Mouse (Mus musculus) large intestine, adult 2 months (tissue): ENCODE results near the gene Tbc1d9. TPM values are rescaled to one million over a fixed set of nuclear protein-coding genes. Genes with fewer than 3 reads are reported as not detected.

ENCODE experiments used
- DNase-seq: peaks from one replicate; pipeline ENCODE4 v3.0.0-alpha.2; 2012; ENCODE audit warnings: low read depth, low spot score
- WGBS: fragments of 180-500 bp; shearing (Covaris S2); methylation state at CpG from one replicate; pipeline ENCODE4 v1.1.7; 2018; 5-methylcytosine and 5-hydroxymethylcytosine counted together
- polyA plus RNA-seq: library from polyadenylated mRNA; depleted of rRNA; stranded (reverse); fragments of >200 nt; gene quantifications from 2 replicates; pipeline ENCODE4 v1.2.3, GENCODE M21; 2012; rRNA removed

Tbc1d9 gene
- polyA plus RNA-seq, result 5.1 and 7.0 TPM in 2 replicates

DNA sequence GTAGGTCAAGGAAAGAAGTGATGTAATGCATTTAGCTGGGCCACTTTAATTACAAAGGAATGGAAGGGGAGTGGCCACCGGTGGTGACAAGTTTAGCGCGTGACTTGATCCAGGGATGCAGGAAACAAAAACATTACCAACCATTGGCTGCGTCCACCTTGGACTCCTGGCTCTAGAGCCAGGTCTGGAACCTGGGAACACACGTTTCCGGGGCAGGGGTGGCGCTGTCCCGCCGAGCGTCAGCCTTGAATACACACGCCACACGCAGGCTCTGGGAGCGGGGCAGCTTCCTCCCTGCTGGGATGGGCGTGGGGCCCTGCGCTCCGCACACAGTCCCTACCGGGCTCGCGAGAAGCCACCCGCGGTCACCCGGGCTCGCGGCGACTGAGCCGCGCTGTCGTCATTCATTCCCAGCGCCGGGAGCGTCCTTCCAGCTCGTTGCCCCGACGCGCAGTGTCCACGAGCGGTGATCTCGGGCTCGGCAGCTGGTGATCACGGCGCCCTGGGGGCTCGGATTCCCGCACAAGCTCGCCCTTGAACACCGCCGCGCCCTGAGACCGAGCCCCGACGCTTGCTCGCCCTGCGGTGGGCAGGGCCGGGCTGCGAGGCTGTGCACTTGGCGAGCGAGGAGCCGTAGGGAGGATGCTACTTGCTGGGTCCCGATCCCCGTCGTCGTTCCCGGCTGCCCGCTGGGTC, at the start of gene Tbc1d9:
Gene Tbc1d9 (plus strand): TSS at position 118 of the 696 bp plus-strand sequence.
- WGBS, result under 1% methylated on average over 63 of the region's 63 CpGs
- peak; percentile 60 for DNase-seq

GRCm38 (mm10) chr8:83135086-83135485, 30.1 kb upstream of the Tbc1d9 start:
- DNase-seq, result no peak
- WGBS, result 31% methylated on average over 2 of the region's 2 CpGs

DNA sequence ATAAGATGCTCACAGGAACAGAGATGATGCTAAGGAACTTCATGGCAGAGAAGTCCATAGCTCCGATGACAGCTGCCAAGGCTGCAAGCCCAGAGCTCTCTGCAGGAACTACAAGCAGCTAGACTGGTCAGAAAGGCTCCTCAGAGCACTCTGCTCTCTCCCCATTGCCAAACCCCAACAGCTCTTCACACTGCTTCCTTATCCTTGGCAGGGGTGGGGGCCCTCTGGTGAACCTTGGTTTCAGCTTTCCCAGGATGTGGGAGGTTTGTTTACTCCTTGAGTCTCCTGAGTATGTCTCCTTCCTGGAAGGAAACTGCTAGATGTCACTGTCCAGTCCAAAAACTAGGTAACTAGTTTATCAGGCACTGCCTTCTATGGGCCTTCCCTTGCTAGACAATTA, 25.1 kb upstream of the Tbc1d9 start:
- no peak for DNase-seq
- WGBS, result 46% methylated on average over 1 of the region's 1 CpGs

- DNase-seq, result no peak
- WGBS, result 60% methylated on average over 3 of the region's 3 CpGs
These were observed 24.4 kb upstream of the Tbc1d9 start for GRCm38 (mm10) chr8:83140701-83141111.

DNA sequence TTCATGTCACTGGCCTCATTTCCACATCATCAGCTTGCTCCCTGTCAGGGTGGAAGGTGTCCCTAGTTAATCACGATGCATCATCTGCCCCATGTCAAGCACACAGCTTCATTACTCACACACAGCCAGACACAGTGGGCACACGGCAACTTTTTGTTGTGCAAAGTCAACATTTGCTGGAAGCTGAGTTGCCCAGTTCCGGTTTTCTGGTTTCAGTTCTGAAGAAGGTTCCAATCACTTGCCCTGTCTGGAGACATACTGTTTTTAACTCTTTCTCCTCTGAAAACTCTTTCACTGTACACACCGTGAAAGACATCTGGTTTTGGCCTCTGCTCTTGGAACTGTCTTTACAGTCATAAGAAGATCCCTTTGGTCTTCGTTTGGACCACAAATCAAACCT, 23.8 kb upstream of the Tbc1d9 start:
- WGBS, result 63% methylated on average over 5 of the region's 5 CpGs
- DNase-seq, result no peak

GRCm38 (mm10) chr8:83144601-83145000, 20.6 kb upstream of the Tbc1d9 start:
- no peak for DNase-seq
- WGBS, result 93% methylated on average over 4 of the region's 4 CpGs

DNA sequence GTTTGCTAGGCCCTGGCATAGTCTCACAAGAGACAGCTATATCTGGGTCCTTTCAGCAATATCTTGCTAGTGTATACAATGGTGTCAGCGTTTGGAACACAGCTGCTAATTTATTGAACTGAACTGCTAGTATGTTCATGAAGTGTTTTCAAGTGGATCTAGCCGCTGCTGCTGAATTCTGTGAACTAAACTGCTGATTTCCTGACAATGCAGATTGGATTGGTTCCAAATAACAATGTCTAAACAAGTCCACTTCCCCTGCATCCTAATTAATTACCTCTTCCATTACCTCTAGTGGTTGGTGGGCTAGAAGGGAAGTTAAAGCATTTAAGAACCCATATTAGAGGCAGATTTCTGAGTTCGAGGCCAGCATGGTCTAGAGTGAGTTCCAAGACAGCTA, 19.7 kb upstream of the Tbc1d9 start:
- 67% methylated on average over 3 of the region's 3 CpGs for WGBS
- DNase-seq, result no peak

DNA sequence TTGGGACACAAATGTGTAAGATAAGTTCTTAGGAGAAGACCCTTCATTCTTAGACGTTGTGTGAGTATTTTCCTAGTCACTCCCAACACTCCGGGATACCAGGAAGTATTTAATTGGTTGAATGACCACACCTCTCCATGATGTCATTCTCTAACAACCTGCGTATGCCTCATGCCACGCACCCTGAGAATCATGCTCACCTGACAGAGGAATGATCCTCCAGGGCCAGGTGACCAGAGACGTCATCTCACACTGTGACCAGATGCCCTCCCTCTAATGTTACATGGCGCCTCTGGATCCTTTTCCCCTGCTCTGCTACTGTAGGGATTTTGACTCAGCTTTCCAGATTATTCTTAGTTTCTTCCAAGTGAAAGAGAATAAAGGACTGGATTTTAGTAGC, 16.0 kb upstream of the Tbc1d9 start:
- no peak for DNase-seq
- WGBS, result 48% methylated on average over 6 of the region's 6 CpGs

DNA sequence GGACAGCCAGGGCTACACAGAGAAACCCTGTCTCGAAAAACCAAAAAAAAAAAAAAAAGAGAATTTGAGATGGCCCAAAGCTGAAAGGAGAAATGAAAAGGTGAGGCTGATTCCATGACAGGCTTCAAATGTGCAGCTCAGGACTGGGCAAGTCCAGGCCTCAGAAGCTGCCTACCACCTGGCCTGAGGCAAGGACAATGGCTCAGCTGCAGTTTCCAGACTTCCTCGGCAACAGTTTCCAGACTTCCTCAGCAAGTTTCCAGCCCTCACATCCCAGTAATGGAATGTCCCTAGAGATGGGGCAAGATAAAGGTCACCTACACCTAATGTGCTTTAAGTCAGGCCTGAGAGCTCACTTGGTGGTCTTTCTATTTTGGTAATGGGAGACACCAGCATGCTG, 13.1 kb upstream of the Tbc1d9 start:
- WGBS, result 81% methylated on average over 2 of the region's 2 CpGs
- DNase-seq, result no peak

GRCm38 (mm10) chr8:83152470-83152869, 12.7 kb upstream of the Tbc1d9 start:
- 46% methylated on average over 4 of the region's 4 CpGs for WGBS
- no peak for DNase-seq

- no peak for DNase-seq
- 50% methylated on average over 4 of the region's 4 CpGs for WGBS
These were observed 10.0 kb upstream of the Tbc1d9 start for GRCm38 (mm10) chr8:83155110-83155509.

GRCm38 (mm10) chr8:83158971-83159370, 6.2 kb upstream of the Tbc1d9 start:
- WGBS, result 58% methylated on average over 3 of the region's 3 CpGs
- no peak for DNase-seq

GRCm38 (mm10) chr8:83159615-83160014, 5.5 kb upstream of the Tbc1d9 start:
- DNase-seq, result no peak
- WGBS, result 76% methylated on average over 1 of the region's 1 CpGs

DNA sequence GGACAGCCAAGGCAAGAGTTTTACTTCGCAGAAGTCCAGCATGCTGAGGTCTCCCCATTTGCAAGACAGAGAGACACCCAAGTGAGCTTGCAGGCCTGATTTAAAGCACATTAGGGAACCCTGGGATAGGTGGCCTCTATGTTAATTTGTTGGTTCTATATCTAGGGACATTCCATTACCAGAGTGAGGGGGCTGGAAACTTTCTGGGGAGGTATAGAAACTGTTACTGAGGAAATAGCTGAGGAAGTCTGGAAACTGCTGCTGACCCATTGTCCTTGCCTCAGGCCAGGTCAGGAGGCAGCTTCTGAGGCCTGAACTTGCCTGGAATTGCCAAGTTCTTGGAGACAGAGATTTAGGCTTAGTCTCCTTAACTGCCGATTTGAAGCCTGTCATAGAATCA, 4.5 kb upstream of the Tbc1d9 start:
- 87% methylated on average over 2 of the region's 2 CpGs for WGBS
- no peak for DNase-seq

- DNase-seq, result no peak
- 5% methylated on average over 54 of the region's 54 CpGs for WGBS
These were observed 1.0 kb downstream of the Tbc1d9 start, which contains the start of gene Gm10645 for GRCm38 (mm10) chr8:83165931-83166867. Gm10645 (minus strand) TSS chr8:83166170.

GRCm38 (mm10) chr8:83167932-83168331, 2.8 kb downstream of the Tbc1d9 start:
- DNase-seq, result no peak
- WGBS, result 89% methylated on average over 3 of the region's 3 CpGs

DNA sequence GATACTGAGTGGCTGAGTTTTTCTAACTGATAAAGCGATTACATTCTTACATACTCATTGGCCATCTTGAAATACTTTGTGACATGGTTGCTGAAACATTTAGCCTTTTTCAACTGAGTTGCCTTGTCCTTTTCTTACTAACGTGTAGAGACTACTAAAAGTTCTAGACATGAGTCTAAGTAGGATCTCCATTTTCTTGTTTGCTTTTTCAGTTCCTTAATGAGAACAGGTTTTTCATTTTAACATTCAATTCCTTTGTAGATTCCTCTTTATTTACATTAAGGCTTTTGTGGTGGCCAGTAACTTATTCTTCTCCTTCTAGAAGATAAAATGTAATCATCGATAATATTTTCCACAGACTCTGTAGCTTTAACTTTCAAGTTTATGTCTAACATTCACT, 4.0 kb downstream of the Tbc1d9 start:
- WGBS, result 82% methylated on average over 3 of the region's 3 CpGs
- no peak for DNase-seq

DNA sequence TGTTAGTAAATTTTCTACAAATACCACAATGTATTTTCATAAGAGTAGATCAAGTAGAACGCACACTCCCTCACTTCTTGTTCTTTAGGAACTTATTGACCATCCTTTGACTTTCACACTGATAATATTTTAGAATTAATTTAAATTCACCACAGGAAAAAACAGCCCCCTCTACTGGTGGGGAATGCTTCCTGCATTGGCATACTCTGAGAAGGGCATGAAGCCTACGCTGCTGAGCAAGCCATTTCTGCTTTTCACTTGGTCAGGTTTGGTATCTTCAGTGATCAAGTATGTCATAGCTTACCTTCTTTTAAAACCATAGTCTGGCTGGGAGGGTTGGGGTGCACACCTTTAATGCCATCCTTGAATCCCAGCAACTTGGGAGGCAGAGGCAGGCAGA, 4.6 kb downstream of the Tbc1d9 start:
- no peak for DNase-seq
- 94% methylated on average over 2 of the region's 2 CpGs for WGBS

DNA sequence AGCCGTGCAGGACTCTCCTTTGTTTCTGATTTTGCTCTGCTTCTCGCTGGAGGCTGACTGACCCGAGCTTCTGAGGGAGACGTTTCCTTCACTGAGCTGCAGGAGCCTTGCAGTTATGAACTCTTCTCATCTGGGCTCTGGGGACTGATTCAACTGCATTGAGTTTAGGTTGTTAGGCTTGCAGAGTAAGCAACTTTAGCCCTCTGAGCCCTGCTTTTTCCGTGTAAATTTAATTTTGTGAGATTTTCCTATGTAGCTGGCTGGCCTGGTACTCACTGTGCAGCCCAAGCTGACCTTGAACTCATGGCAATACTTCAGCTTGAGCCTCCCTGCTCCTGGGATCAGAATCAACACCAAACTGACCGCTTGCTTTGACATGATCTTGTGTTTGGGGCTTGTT, 5.7 kb downstream of the Tbc1d9 start:
- 61% methylated on average over 6 of the region's 6 CpGs for WGBS
- DNase-seq, result no peak

DNA sequence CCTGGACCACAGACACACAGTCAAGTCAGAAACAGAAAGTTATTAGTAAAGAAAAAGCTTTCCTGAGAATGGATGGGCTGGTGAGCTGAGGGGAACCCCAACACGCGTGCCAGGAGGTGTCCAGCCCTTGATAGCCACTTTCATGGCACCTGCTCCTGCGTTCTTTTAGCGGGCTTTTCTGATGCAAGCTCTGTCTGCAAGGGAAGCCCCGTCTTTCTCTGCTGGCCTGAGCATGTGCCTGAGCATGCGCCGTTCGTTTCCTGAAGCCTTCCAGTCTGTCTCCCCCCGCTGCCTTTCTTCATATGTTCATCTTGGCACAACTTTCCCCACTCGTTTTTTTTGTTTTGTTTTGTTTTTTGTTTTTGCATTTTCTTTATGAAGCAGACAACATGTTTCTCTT, 10.5 kb downstream of the Tbc1d9 start:
- WGBS, result 80% methylated on average over 10 of the region's 10 CpGs

GRCm38 (mm10) chr8:83176785-83177184, 11.6 kb downstream of the Tbc1d9 start:
- 88% methylated on average over 2 of the region's 2 CpGs for WGBS
- no peak for DNase-seq

More for the DNA sequence above, 10.5 kb downstream of the Tbc1d9 start:
- DNase-seq, result no peak
